Mouse (Mus musculus) adrenal gland, adult 2 months (tissue): ENCODE measurements around the gene Kdr. TPM values are rescaled to one million over a fixed set of nuclear protein-coding genes. Genes with fewer than 3 reads are reported as not detected.
"Not testable (repeated sequence)": the region's sequence is repeated elsewhere in the genome, so short reads cannot be mapped to it uniquely, and the experiment has no call there.

ENCODE experiments used
- DNase-seq: peaks from one replicate; pipeline ENCODE4 v3.0.0; 2021
- polyA plus RNA-seq: library from polyadenylated mRNA; depleted of rRNA; stranded (reverse); fragments of >200 nt; gene quantifications from 2 replicates; pipeline ENCODE4 v1.2.3, GENCODE M21; 2012
- total RNA-seq, 2 experiments: library from RNA; stranded (reverse); gene quantifications; 2 replicates each; pipeline ENCODE4 v1.2.3; 2021

Kdr gene
- total and polyA plus RNA-seq, 3 experiments = 19.7 to 102 (median 52.5) TPM

- peak; percentile 42 for DNase-seq
Measured at GRCm38 (mm10) chr5:75961741-75962469, 16.4 kb downstream of the Kdr start.

DNA sequence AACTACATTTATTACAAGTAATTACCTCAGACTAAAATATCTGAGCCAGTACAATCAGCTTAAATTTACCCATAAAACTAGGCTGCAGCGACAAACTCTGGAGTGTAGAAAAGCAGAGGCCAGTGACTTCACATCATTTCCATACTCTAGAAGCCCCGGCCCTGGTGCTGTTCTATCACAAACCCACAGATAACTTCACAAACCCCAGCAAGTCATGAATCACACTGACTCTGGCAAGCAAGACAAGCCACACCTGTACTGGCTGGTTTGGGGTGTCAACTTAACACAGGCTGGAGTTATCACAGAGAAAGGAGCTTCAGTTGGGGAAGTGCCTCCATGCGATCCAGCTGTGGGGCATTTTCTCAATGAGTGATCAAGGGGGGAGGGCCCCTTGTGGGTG is 18.4 kb downstream of the Kdr start:
- DNase-seq = no peak

- no peak for DNase-seq
Measured at GRCm38 (mm10) chr5:75956526-75956925, 21.7 kb downstream of the Kdr start.

DNA sequence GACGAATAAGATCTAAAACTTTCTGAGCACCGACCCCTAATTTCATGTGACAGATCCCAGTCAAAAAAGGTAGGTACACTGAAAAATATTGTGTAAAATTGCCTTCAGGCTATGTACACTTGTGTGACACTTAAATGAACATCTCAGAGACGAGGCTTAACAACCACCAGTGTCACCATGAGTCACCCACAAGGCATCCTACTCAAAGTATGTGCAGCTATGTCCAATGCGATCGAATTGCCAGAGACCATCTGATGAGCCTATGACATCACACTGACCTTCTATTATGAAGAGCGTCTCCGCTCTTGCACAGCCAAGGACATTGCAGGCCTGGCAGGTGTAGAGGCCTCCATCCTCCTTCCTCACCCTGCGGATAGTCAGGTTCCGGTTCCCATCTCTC is 22.4 kb downstream of the Kdr start:
- peak; percentile 22 for DNase-seq

- DNase-seq = no peak
Measured at GRCm38 (mm10) chr5:75954778-75955330, 23.4 kb downstream of the Kdr start.

DNA sequence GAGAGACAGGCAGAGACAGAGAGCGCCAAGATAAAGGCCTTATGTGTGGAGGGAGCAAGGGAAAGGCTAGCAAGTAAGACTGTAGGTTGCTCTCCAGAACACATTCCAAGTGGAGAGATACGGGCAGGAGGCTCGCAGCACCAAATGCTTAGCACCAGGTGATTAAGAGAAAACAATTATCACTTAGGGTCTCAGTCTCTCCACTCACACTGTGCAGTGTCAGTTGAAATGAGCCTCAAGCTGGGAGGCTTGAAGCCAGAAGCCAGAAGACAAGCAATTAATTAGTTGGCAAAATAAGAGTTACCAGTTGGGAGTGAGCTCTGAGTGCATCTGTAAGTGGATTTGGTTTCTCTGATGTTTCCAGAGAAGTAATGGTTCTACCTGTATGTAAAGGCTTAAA is 24.0 kb downstream of the Kdr start:
- DNase-seq = no peak

DNA sequence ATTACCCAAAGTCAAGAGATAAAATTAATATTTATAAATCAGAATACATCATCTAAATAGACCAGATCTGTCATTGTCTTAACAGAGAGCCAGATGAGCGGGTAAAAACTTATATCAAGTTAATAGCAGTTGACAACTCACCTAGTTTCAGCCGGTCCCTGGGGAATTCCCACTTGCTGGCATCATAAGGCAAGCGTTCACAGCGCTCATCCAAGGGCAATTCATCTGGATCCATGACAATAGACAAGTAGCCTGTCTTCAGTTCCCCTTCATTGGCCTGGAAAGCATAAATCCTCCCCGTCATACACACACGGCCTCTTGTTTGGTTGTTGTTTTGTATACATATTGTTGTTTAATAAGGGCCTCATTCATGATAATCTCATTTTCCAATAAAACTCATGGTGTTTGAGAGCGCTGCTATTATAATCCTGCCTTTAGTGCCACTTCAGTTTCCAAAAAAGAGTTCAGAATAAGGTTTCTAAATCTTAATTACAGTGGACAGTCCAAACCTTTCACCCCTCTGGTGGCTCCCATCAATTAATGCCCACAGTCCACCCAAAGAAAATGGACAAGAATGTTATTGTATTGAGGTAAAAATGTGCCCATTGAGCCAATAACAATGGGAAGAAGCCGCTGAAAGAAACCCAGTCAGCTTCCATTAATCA is 26.0 kb downstream of the Kdr start:
- DNase-seq = no peak

GRCm38 (mm10) chr5:75950866-75951265 is 27.4 kb downstream of the Kdr start:
- DNase-seq = no peak

DNA sequence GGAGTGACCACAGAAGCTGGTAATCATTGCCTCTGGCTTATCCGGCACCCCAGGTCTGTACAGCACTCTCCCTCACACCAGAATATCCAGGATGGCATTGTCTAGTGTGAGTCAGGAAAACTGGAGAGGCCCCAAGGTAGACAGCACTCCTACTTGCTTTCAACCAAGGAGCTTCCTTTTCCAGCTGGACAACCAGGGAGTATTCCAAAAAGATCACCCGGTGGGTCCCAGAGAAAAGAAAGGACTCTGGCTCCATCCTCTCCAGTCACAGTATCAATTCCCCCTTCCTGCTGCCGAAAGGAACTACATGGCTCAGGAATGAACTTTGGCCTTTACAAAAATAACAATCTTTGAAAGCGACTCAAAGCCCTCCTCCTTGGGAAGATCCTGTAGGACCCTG is 32.9 kb downstream of the Kdr start:
- no peak for DNase-seq

- no peak for DNase-seq
Measured at GRCm38 (mm10) chr5:75943301-75943700, 35.0 kb downstream of the Kdr start.

GRCm38 (mm10) chr5:75941775-75942580 is 36.3 kb downstream of the Kdr start:
- DNase-seq = no peak

DNA sequence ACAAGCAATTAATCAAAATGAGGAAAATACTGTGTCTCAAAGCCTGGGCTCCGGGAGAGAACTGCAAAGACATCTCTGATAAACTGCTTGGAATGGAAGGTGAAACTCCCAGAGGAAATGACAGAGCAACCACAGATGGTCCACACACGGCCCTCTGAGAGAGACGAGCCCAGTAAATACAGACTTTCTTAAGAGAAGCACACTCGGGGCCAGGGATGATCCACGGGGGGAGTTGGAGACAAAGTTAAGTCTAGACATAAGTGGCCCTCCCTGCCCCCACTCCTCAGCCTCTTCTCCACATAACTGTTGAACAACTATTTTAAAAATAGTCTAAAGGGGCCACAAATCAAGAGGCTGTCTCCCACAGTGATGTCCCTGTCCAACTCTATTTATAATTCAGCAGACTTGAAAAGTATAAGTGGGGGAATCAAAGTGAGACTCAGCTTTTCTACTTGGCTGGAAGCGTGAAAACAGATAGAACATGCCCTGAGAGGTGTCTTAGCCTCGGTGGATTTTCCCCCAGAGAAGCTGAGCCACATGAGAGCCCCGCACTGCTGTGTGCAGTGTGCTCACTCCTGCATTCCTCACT is 39.0 kb downstream of the Kdr start:
- no peak for DNase-seq

DNA sequence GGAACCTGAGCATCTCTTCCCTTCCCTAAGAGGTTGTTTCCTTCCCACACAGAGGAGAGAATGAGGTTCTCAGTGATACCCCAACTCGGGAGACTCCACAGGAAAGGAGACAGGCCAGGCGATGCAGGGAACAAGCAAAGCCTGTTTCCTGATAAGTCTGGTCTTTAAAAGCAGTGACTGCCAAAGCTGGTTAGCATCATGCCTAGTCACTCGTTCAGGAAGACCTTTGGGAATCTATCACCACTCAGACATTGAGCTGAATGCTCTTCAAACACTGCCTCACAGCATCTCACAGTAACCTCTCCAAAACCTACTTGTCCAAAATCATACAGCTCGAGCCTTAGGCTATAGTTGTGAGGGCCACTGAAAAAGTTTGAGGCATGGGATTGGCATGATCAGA is 40.2 kb downstream of the Kdr start:
- DNase-seq = no peak

- DNase-seq = no peak
Measured at GRCm38 (mm10) chr5:75936223-75936622, 42.0 kb downstream of the Kdr start.

DNA sequence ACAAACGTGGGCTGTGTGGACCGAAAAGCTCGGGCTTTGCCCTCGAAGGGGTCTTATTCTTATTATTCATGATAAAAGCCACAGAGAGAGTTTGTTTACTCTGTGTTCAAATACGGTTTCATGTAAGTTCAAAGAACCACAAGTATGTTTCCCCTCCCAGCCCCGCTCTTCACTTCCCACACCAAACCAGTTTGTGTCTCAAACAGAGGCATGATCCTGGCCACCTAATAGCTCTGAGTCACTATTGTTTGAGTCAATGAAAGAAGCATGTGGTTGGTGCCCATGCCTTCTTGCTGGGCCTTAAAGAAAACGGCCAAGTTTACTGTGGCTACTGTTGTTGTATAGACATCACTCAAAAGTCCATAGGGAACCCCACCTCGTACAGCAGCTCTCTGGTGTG is 43.0 kb downstream of the Kdr start:
- no peak for DNase-seq

GRCm38 (mm10) chr5:75934201-75934600 is 44.1 kb downstream of the Kdr start:
- no peak for DNase-seq

GRCm38 (mm10) chr5:75933521-75934044 is 44.7 kb downstream of the Kdr start:
- DNase-seq = peak; percentile 80

GRCm38 (mm10) chr5:75931458-75931857 is 46.8 kb downstream of the Kdr start:
- not testable (repeated sequence) for DNase-seq

DNA sequence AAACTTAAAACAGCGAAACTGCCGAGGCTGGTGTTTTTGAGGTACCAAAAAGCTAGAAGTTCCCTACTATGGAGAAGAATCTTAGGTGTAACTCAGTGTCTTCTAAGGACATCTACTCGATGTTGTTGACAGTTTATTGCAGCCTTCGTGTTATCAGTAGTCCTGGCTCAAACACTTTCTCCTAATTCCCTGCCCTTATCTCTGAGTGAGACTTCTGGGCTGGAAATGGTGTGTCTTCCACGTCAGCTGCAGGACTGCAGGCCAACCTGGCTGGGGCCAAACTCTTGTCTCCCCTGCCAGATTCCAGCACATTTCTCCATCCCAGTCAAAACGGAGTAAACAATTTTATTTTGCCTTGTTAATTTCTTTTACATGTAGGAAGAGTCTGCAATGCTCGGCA is 48.3 kb downstream of the Kdr start:
- DNase-seq = no peak

- peak; percentile 55 for DNase-seq
Measured at GRCm38 (mm10) chr5:75922677-75923076, 55.6 kb downstream of the Kdr start.

- no peak for DNase-seq
Measured at GRCm38 (mm10) chr5:75921730-75922387, 56.4 kb downstream of the Kdr start.
